Mouse (Mus musculus): ENCODE measurements around the gene Aig1.
"Not testable (repeated sequence)": the region's sequence is repeated elsewhere in the genome, so short reads cannot be mapped to it uniquely, and the experiment has no call there.

Aig1 gene

GRCm38 (mm10) chr10:13868371-13869321 lies at the start of gene Aig1:
Gene Aig1 (minus strand): TSS chr10:13868980.
- DNase-seq, result peak; percentile 87

GRCm38 (mm10) chr10:13916645-13917342 lies 48.0 kb upstream of the Aig1 start:
- peak; percentile 72 for DNase-seq

GRCm38 (mm10) chr10:13915211-13915610 lies 46.4 kb upstream of the Aig1 start:
- no peak for DNase-seq

- DNase-seq, result peak; percentile 28
Observed at GRCm38 (mm10) chr10:13913689-13914088, 44.9 kb upstream of the Aig1 start.

- peak; percentile 41 for DNase-seq
Observed at GRCm38 (mm10) chr10:13906261-13906741, 37.5 kb upstream of the Aig1 start.

GRCm38 (mm10) chr10:13905618-13906017 lies 36.8 kb upstream of the Aig1 start:
- DNase-seq, result no peak

- DNase-seq, result not testable (repeated sequence)
Observed at GRCm38 (mm10) chr10:13892762-13893161, 24.0 kb upstream of the Aig1 start.

GRCm38 (mm10) chr10:13882975-13883875 lies 14.4 kb upstream of the Aig1 start:
- DNase-seq, result no peak

- no peak for DNase-seq
Observed at GRCm38 (mm10) chr10:13882490-13882889, 13.7 kb upstream of the Aig1 start.

- no peak for DNase-seq
Observed at GRCm38 (mm10) chr10:13878696-13879095, 9.9 kb upstream of the Aig1 start.

- no peak for DNase-seq
Observed at GRCm38 (mm10) chr10:13875038-13875420, 6.2 kb upstream of the Aig1 start.

- no peak for DNase-seq
Observed at GRCm38 (mm10) chr10:13874301-13875037, 5.7 kb upstream of the Aig1 start.

GRCm38 (mm10) chr10:13870531-13870930 lies 1.8 kb upstream of the Aig1 start:
- no peak for DNase-seq

- no peak for DNase-seq
Observed at GRCm38 (mm10) chr10:13869322-13870035, 699 bp upstream of the Aig1 start.

- peak; percentile 76 for DNase-seq
Observed at GRCm38 (mm10) chr10:13866391-13866790, 2.4 kb downstream of the Aig1 start.

GRCm38 (mm10) chr10:13861115-13861909 lies 7.5 kb downstream of the Aig1 start:
- peak; percentile 34 for DNase-seq

- no peak for DNase-seq
Observed at GRCm38 (mm10) chr10:13856438-13856837, 12.3 kb downstream of the Aig1 start.

- DNase-seq, result no peak
Observed at GRCm38 (mm10) chr10:13855969-13856368, 12.8 kb downstream of the Aig1 start.

- no peak for DNase-seq
Observed at GRCm38 (mm10) chr10:13855111-13855510, 13.7 kb downstream of the Aig1 start.

- DNase-seq, result no peak
Observed at GRCm38 (mm10) chr10:13850071-13850470, 18.7 kb downstream of the Aig1 start.
